Mouse (Mus musculus) megakaryocyte, embryonic 14.5 days (primary cell): Measurements from ENCODE around the gene Hyal3.

ENCODE experiments used
- FLI1 ChIP-seq: IDR thresholded peaks from 2 replicates; pipeline ENCODE4 v1.6.1; 2012; ENCODE audit warnings: low read length, inconsistent platforms, mixed read lengths
- GATA1 ChIP-seq: IDR thresholded peaks from 3 replicates; pipeline ENCODE4 v1.6.1; 2012; ENCODE audit warnings: mixed read lengths, low read length, inconsistent platforms, borderline replicate concordance

DNA sequence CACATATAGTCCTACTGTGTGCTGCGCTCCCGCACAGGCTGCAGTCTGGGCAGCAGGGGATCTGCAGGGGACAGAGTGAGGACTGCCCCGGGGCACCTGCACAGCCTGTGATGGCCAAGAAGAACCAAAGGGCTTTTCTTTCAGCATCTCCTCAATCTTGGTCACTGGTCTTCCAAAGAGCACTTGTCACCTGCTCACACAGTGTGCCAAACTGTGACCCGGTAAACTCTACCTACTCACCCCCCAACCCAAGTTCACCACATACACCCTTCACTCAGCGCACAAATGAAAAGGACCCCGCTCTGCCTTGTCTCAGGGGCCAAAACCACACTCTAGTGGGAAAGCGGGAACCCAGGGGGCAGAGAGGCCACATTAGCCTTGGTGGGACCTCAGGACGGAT lies 51.2 kb downstream of the Hyal3 start:
- TF ChIP-seq GATA1 (no peak), FLI1 (no peak)
